Mouse (Mus musculus): ENCODE data around the gene Gm20777.
"Not testable (repeated sequence)": the region's sequence is repeated elsewhere in the genome, so short reads cannot be mapped to it uniquely, and the experiment has no call there.

- TF ChIP-seq GATA1 (IDR thresholded peaks at IDR 0.05; ENCODE audit: borderline replicate concordance, low read length); CTCF (IDR thresholded peaks at IDR 0.05; ENCODE audit: low read depth, low read length); POLR2AphosphoS5 (IDR thresholded peaks at IDR 0.05; ENCODE audit: insufficient replicate concordance, low read depth, low read length); TAL1 (conservative IDR thresholded peaks at IDR 0.05; ENCODE audit: low read depth, low read length); GATA2 (IDR thresholded peaks at IDR 0.05; ENCODE audit: borderline replicate concordance, low read depth, low read length): not testable (repeated sequence)
These were observed at the start of gene Gm20777 for GRCm38 (mm10) chrY:10752350-10752749.
